Mouse (Mus musculus): ENCODE results near the gene Papolg. TPM values are rescaled to one million over a fixed set of nuclear protein-coding genes. Genes with fewer than 3 reads are reported as not detected.

Papolg gene
- polyA plus RNA-seq, 1 experiment from 2014 or later, result 14.7 TPM

DNA sequence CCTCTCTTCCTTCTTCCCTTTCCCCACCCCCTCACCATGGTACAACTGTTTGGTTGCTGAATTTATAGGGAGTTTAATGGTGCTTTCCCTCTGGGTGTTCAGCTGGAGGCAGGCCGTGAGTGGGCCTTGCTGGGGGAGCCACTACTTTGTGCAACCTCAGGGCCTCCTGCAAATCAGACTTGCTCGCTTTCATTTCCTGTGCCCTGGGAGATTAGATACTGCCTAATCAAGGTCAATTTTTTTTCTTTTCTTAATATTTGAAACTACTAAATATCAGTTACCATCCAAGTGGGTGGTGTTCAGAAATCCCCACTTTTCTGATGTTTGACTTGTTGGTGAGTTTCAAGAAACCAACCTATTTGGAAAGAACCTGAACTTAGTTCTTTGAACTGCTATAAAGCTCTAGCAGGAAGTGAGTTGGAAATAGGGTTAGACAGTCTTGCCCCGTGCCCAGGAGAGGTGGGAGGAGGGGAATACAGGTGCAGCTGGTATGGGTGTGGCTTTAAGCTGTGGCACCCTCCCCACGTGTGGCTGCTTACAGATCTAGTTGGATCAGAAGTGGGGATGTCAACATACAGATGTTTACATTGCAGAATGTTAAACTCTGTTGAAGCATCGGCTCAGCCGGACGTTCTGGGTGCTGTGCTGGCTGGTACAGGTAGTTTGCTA is 38.9 kb downstream of the Papolg start:
- 62% methylated on average over 7 of the region's 7 CpGs for WGBS
- no peaks in the 10 kb centered on the region for H3K9me3 ChIP-seq (replicated peaks; ENCODE audit: control insufficient read depth, low read length)
- ATAC-seq (ENCODE audit: insufficient read depth, low FRiP score), result peak; percentile 83
- no peak overlapping the region for H3K9ac ChIP-seq (ENCODE audit: low read length)
- no peaks in the 10 kb centered on the region for H3K4me1 ChIP-seq (ENCODE audit: control insufficient read depth, insufficient read depth, low read length)
- H3K4me2 ChIP-seq (ENCODE audit: low read depth, low read length), result no peak overlapping the region
- peaks cover 2% of the 10 kb centered on the region; the same call in 1 of the 2 replicates for H3K36me3 ChIP-seq (ENCODE audit: control insufficient read depth, insufficient read depth, low read length)
- no peak overlapping the region for H3K4me3 ChIP-seq (replicated peaks; ENCODE audit: low read length)
- H3K27me3 ChIP-seq (ENCODE audit: control insufficient read depth, insufficient read depth, low read length), result no peaks in the 10 kb centered on the region
- no peak overlapping the region for H3K27ac ChIP-seq (ENCODE audit: low read length)

DNA sequence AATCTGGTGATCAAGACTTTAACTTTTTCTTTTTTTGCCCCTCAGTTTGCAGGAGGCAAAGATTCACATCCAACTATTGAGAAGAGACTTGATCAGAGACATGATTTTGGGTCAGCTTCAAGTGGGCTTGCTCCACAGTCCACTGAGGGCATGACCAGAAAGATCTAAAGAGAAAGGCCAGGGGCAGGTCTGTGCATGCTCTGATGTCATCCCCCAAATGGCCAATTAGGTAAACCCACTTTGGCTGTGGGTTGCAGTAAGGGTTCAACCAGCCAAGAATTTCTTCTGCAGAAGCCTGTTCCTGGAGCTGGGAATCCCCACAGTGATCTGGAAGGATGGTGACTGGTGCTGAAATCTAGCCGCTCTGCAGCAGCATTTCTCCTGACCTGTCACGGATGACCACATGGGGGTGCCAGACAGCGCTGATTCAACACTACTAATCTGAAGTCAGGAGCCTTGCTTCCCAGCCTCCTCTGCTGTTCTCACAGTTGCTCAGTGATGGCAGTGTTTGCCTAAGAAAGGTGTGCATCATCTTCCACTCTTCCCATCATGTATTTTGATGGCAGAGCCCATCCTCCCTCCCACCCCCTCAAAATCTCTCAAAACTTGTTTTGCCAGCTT is 39.8 kb downstream of the Papolg start:
- Histone ChIP-seq H3K9ac (ENCODE audit: low read length) (no peak overlapping the region), H3K4me2 (ENCODE audit: low read depth, low read length) (no peak overlapping the region), H3K36me3 (ENCODE audit: control insufficient read depth, insufficient read depth, low read length) (0 out of 2 replicates have a peak, but pooled peaks cover 2% of the 10 kb centered on the region), H3K4me1 (ENCODE audit: control insufficient read depth, insufficient read depth, low read length) (no peaks in the 10 kb centered on the region), H3K27ac (ENCODE audit: low read length) (no peak overlapping the region), H3K27me3 (ENCODE audit: control insufficient read depth, insufficient read depth, low read length) (no peaks in the 10 kb centered on the region), H3K9me3 (replicated peaks; ENCODE audit: control insufficient read depth, low read length) (no peaks in the 10 kb centered on the region), H3K4me3 (replicated peaks; ENCODE audit: low read length) (no peak overlapping the region)
- 14% methylated on average over 3 of the region's 3 CpGs for WGBS
- ATAC-seq (ENCODE audit: insufficient read depth, low FRiP score), result no peak

DNA sequence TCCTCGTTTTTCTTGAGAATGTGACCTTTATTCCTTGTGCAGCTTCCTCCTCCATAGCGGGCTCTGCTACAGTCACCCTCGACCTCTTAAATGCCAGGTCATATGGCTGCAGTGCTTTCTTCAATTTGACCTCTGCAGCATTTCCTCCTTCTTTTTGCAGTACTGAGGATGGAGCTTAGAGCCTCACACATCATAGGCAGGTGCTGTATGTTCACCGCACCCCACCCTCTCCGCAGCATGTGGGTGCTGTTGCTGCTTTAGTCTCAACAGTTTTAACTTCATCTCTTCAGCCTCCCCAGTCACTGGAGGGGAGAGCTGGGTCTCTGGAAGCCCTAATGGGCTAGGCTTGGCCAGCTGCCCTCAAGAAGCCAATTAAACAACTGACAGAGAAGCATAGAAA is 41.7 kb downstream of the Papolg start:
- no peak overlapping the region for H3K4me3 ChIP-seq (replicated peaks; ENCODE audit: low read length)
- 69% methylated on average over 5 of the region's 5 CpGs for WGBS

DNA sequence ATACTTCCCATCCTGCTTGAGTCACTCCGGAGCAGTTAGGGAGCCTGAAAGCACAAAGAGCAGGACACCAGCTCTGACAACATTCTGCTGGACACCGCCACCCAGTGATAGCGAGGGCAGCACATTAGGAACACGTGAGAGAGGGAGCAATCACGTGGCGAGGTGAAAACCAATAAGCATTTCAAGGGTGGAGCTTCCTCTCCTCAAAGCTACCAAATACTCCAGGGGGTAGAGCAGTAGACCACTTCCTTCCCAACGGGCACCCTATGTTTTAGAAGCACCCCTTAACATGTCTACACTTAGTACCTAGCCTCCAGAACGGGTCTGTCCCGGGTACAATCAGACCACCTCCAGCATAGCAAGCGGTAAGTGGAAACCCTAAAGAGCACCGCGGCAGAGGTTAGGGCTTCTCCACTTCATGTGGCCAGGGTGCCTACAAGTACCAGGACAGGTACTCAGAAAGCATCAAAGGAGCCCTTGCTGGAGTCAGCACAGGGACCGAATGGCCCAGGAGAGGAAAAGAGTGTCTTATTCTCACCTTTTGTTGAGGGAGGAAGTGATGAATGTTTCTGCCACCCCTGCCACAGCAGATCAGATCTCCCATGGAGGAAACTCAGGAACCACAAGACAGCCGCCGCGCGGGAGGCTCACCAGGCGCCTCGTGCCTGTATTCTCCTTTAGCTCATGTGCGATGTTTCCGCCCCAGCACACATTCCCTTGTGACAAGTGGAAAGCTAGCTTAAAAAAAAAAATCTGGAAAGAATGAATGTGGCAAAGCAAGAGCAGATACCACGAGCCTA is 48.8 kb downstream of the Papolg start:
- H3K4me1 ChIP-seq (ENCODE audit: control insufficient read depth, insufficient read depth, low read length), result no peaks in the 10 kb centered on the region
- no peak overlapping the region for H3K9ac ChIP-seq (ENCODE audit: low read length)
- 59% methylated on average over 22 of the region's 22 CpGs for WGBS
- H3K4me2 ChIP-seq (ENCODE audit: low read depth, low read length), result no peak overlapping the region
- no peak overlapping the region for H3K4me3 ChIP-seq (replicated peaks; ENCODE audit: low read length)
- no peaks in the 10 kb centered on the region for H3K36me3 ChIP-seq (ENCODE audit: control insufficient read depth, insufficient read depth, low read length)
- no peak for ATAC-seq (ENCODE audit: insufficient read depth, low FRiP score)
- no peak overlapping the region for H3K27ac ChIP-seq (ENCODE audit: low read length)
- no peaks in the 10 kb centered on the region for H3K27me3 ChIP-seq (ENCODE audit: control insufficient read depth, insufficient read depth, low read length)
- H3K9me3 ChIP-seq (replicated peaks; ENCODE audit: control insufficient read depth, low read length), result no peaks in the 10 kb centered on the region

More for the DNA sequence above, 41.7 kb downstream of the Papolg start:
- ATAC-seq (ENCODE audit: insufficient read depth, low FRiP score), result no peak
- no peaks in the 10 kb centered on the region for H3K27me3 ChIP-seq (ENCODE audit: control insufficient read depth, insufficient read depth, low read length)
- H3K9me3 ChIP-seq (replicated peaks; ENCODE audit: control insufficient read depth, low read length), result no peaks in the 10 kb centered on the region
- no peak overlapping the region for H3K9ac ChIP-seq (ENCODE audit: low read length)
- no peaks in the 10 kb centered on the region for H3K36me3 ChIP-seq (ENCODE audit: control insufficient read depth, insufficient read depth, low read length)
- H3K27ac ChIP-seq (ENCODE audit: low read length), result no peak overlapping the region
- H3K4me2 ChIP-seq (ENCODE audit: low read depth, low read length), result no peak overlapping the region
- H3K4me1 ChIP-seq (ENCODE audit: control insufficient read depth, insufficient read depth, low read length), result no peaks in the 10 kb centered on the region

DNA sequence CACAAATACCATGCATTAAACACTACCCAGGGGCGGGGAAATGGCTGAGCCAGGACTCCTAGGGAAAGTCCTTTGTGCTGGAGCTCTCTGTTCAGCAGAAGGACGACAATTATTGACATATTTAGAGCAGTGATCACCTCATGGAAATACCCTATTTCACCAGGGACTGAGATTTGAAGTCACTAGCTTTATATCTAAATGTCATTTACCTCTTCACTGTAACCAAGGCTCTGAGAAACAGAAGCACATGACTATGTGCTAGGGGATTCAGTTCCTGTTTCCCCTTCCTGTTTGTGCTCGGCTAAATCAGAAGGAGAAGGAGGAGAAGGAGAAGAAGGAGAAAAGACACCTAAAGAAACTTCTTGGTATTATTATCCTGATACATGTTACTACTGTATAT is 71.8 kb downstream of the Papolg start:
- ATAC-seq (ENCODE audit: insufficient read depth, low FRiP score), result no peak

GRCm38 (mm10) chr11:23821652-23822051 is 73.4 kb downstream of the Papolg start:
- Histone ChIP-seq H3K4me2 (ENCODE audit: low read depth, low read length) (no peak overlapping the region), H3K9ac (ENCODE audit: low read length) (no peak overlapping the region), H3K27ac (ENCODE audit: low read length) (no peak overlapping the region), H3K4me3 (replicated peaks; ENCODE audit: low read length) (no peak overlapping the region), H3K4me1 (ENCODE audit: control insufficient read depth, insufficient read depth, low read length) (no peaks in the 10 kb centered on the region), H3K36me3 (ENCODE audit: control insufficient read depth, insufficient read depth, low read length) (no peaks in the 10 kb centered on the region), H3K9me3 (replicated peaks; ENCODE audit: control insufficient read depth, low read length) (no peaks in the 10 kb centered on the region), H3K27me3 (ENCODE audit: control insufficient read depth, insufficient read depth, low read length) (no peaks in the 10 kb centered on the region)
- WGBS, result 80% methylated on average over 2 of the region's 2 CpGs
- ATAC-seq (ENCODE audit: insufficient read depth, low FRiP score), result no peak

More for the DNA sequence above, 71.8 kb downstream of the Papolg start:
- Histone ChIP-seq H3K4me2 (ENCODE audit: low read depth, low read length) (no peak overlapping the region), H3K9me3 (replicated peaks; ENCODE audit: control insufficient read depth, low read length) (no peaks in the 10 kb centered on the region), H3K27me3 (ENCODE audit: control insufficient read depth, insufficient read depth, low read length) (no peaks in the 10 kb centered on the region), H3K9ac (ENCODE audit: low read length) (no peak overlapping the region), H3K4me1 (ENCODE audit: control insufficient read depth, insufficient read depth, low read length) (no peaks in the 10 kb centered on the region), H3K4me3 (replicated peaks; ENCODE audit: low read length) (no peak overlapping the region), H3K27ac (ENCODE audit: low read length) (no peak overlapping the region), H3K36me3 (ENCODE audit: control insufficient read depth, insufficient read depth, low read length) (no peaks in the 10 kb centered on the region)
- WGBS, result 79% methylated on average over 3 of the region's 3 CpGs

GRCm38 (mm10) chr11:23820977-23821376 is 74.1 kb downstream of the Papolg start:
- H3K27me3 ChIP-seq (ENCODE audit: control insufficient read depth, insufficient read depth, low read length), result no peaks in the 10 kb centered on the region
- H3K4me1 ChIP-seq (ENCODE audit: control insufficient read depth, insufficient read depth, low read length), result no peaks in the 10 kb centered on the region
- H3K27ac ChIP-seq (ENCODE audit: low read length), result no peak overlapping the region
- H3K9me3 ChIP-seq (replicated peaks; ENCODE audit: control insufficient read depth, low read length), result no peaks in the 10 kb centered on the region
- no peak overlapping the region for H3K4me3 ChIP-seq (replicated peaks; ENCODE audit: low read length)
- no peaks in the 10 kb centered on the region for H3K36me3 ChIP-seq (ENCODE audit: control insufficient read depth, insufficient read depth, low read length)
- H3K9ac ChIP-seq (ENCODE audit: low read length), result no peak overlapping the region
- no peak overlapping the region for H3K4me2 ChIP-seq (ENCODE audit: low read depth, low read length)
- 50% methylated on average over 2 of the region's 2 CpGs for whole genome bisulfite sequencing
- no peak for ATAC-seq (ENCODE audit: insufficient read depth, low FRiP score)

DNA sequence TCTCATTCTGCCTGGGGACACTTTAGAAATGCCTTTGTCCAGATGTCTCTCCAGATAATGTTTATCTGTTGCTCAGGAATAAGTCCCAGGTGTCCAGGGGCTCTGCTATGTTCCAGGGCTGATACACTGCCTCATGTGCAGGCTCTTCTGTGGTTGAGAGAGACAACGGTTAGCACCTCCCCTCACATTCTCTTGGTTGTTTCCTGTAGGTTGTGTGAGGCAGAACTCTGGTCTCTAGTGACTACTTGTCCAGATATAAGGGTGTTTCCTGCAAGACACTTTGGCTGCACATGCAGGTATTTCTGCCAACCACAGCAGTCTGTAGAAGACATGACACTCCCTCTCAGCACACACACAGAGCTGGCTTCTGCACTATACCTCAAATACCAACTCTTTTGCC is 76.3 kb downstream of the Papolg start:
- Histone ChIP-seq H3K9me3 (replicated peaks; ENCODE audit: control insufficient read depth, low read length) (no peaks in the 10 kb centered on the region), H3K27me3 (ENCODE audit: control insufficient read depth, insufficient read depth, low read length) (no peaks in the 10 kb centered on the region), H3K4me3 (replicated peaks; ENCODE audit: low read length) (no peak overlapping the region), H3K36me3 (ENCODE audit: control insufficient read depth, insufficient read depth, low read length) (no peaks in the 10 kb centered on the region), H3K4me1 (ENCODE audit: control insufficient read depth, insufficient read depth, low read length) (no peaks in the 10 kb centered on the region), H3K4me2 (ENCODE audit: low read depth, low read length) (no peak overlapping the region), H3K27ac (ENCODE audit: low read length) (no peak overlapping the region), H3K9ac (ENCODE audit: low read length) (no peak overlapping the region)
- no peak for ATAC-seq (ENCODE audit: insufficient read depth, low FRiP score)
- WGBS, result 66% methylated on average over 1 of the region's 1 CpGs

Data from stomach, embryonic 16.5 days (tissue).